Mouse (Mus musculus) liver, embryonic 14.5 days (tissue): ENCODE measurements at regions not wholly inside any gene's neighbourhood (a gene's known extent, or its start where the extent isn't known, plus 50 kb on each side); places are given as distances from the start of the nearest gene placed in this dataset.

ENCODE experiments used
- ATAC-seq: fragments of 200-750 bp; cut with Nextera tagmentation; 2 replicates; pipeline ENCODE4 v1.8.0; 2017; ENCODE audit warnings: moderate number of reproducible peaks, mild to moderate bottlenecking, moderate library complexity; ENCODE audit not compliant: insufficient read depth
- DNase-seq, 3 experiments: peaks; one replicate each; pipeline ENCODE4 v3.0.0-alpha.2; 2012 to 2013; ENCODE audit warnings: low read depth in 3 of 3, low spot score in 3 of 3
- H3K27ac ChIP-seq: fragments of 300-500 bp; sonication (generic); 2 replicates; pipeline ENCODE4 v1.5.1; 2014; ENCODE audit warnings: moderate library complexity, mild to moderate bottlenecking, control low read depth, inconsistent platforms
- H3K27me3 ChIP-seq: fragments of 300-500 bp; sonication (generic); 2 replicates; pipeline ENCODE4 v1.6.1; 2014; ENCODE audit warnings: mild to moderate bottlenecking, low read length, moderate library complexity; ENCODE audit not compliant: control insufficient read depth, insufficient read depth
- H3K36me3 ChIP-seq: fragments of 300-500 bp; sonication (generic); replicated peaks from 2 replicates; pipeline ENCODE4 v1.6.1; 2014; ENCODE audit warnings: low read depth; ENCODE audit not compliant: control insufficient read depth, insufficient read depth
- H3K4me1 ChIP-seq, 2 experiments: fragments of 200-500 bp in 1 of 2; fragments of 300-500 bp in 1 of 2; sonication (generic) in 1 of 2; replicated peaks; 2 replicates each; pipeline ENCODE4 v1.6.1; 2012 to 2014; ENCODE audit warnings: antibody characterized with exemption in 1 of 2, inconsistent platforms in 1 of 2, low read length in 1 of 2; ENCODE audit not compliant: control insufficient read depth in 2 of 2, insufficient read depth in 2 of 2
- H3K4me2 ChIP-seq: fragments of 300-500 bp; sonication (generic); 2 replicates; pipeline ENCODE4 v1.6.1; 2014; ENCODE audit warnings: low read depth, mild to moderate bottlenecking, control low read depth, moderate library complexity
- H3K4me3 ChIP-seq, 2 experiments: fragments of 200-500 bp in 1 of 2; fragments of 300-500 bp in 1 of 2; sonication (generic) in 1 of 2; 2 replicates each; pipeline ENCODE4 v1.5.1; 2012 to 2014; ENCODE audit warnings: low read depth in 2 of 2, low read length in 2 of 2, mild to moderate bottlenecking in 2 of 2, control low read depth in 1 of 2, inconsistent platforms in 1 of 2, moderate library complexity in 1 of 2; ENCODE audit not compliant: insufficient read depth in 1 of 2
- H3K9ac ChIP-seq: fragments of 300-500 bp; sonication (generic); replicated peaks from 2 replicates; pipeline ENCODE4 v1.6.1; 2014; ENCODE audit warnings: mild to moderate bottlenecking, control low read depth, moderate library complexity
- H3K9me3 ChIP-seq: fragments of 300-500 bp; sonication (generic); 2 replicates; pipeline ENCODE4 v1.6.1; 2016; ENCODE audit warnings: low read length, mixed read lengths; ENCODE audit not compliant: control insufficient read depth
- CTCF ChIP-seq: IDR thresholded peaks from 2 replicates; pipeline ENCODE4 v1.5.1; 2016; ENCODE audit warnings: antibody characterized with exemption, low read depth, control low read depth
- EP300 ChIP-seq: IDR thresholded peaks from 2 replicates; pipeline ENCODE4 v1.6.1; 2016; ENCODE audit warnings: antibody characterized with exemption, low read depth
- WGBS: fragments of 180-500 bp; shearing (Covaris S2); extraction: QIAGEN DNeasy Blood & Tissue Kit; methylation state at CpG from one replicate; pipeline ENCODE4 v1.1.7; 2014; ENCODE audit not compliant: insufficient replicate concordance; 5-methylcytosine and 5-hydroxymethylcytosine counted together
- microRNA counts: library from miRNA; unstranded; fragments of <30 nt; microRNA quantifications from one replicate; lab custom pipeline; 2016
- microRNA-seq: library from miRNA; unstranded; fragments of <30 nt; microRNA quantifications from one replicate; pipeline ENCODE4, GENCODE M21; 2016

GRCm38 (mm10) chr15:68341056-68341455, 1840.3 kb upstream of the Lrrc6 start:
- WGBS, result 62% methylated on average over 5 of the region's 5 CpGs
- no peak overlapping the region for H3K27ac ChIP-seq
- no peak overlapping the region for H3K4me2 ChIP-seq
- DNase-seq, result no peak
- TF ChIP-seq EP300 (no peak), CTCF (no peak)
- no peak for ATAC-seq
- 0 out of 2 replicates have a peak, but pooled peaks cover 2% of the 10 kb centered on the region for H3K36me3 ChIP-seq
- no peak overlapping the region for H3K9ac ChIP-seq
- no peaks in the 10 kb centered on the region for H3K4me1 ChIP-seq
- H3K27me3 ChIP-seq, result no peaks in the 10 kb centered on the region
- H3K9me3 ChIP-seq, result no peaks in the 10 kb centered on the region
- no peak overlapping the region for H3K4me3 ChIP-seq

DNA sequence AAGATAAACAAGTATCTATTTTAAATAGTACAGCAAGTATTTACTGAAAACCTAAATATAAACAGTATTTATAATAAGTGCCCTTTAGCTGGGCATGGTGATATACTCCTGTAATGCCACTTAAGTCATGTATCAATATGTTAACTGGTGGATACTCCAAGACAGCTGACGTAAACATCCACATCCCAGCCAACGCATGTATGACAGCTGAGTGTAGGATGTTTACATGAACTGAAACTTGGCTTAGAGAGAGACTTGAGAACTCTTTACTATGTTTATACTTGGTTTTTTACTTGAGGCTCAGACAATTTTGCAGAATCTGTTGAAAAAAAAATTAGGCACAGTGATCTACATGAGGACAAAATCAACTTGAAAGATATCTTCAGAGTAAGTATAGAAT, 1836.6 kb upstream of the Lrrc6 start:
- H3K27me3 ChIP-seq, result no peaks in the 10 kb centered on the region
- no peak for DNase-seq
- H3K27ac ChIP-seq, result no peak overlapping the region
- no peaks in the 10 kb centered on the region for H3K9me3 ChIP-seq
- no peaks in the 10 kb centered on the region for H3K4me1 ChIP-seq
- H3K4me2 ChIP-seq, result no peak overlapping the region
- TF ChIP-seq CTCF (no peak), EP300 (no peak)
- ATAC-seq, result no peak
- H3K4me3 ChIP-seq, result no peak overlapping the region
- 0 out of 2 replicates have a peak, but pooled peaks cover 2% of the 10 kb centered on the region for H3K36me3 ChIP-seq
- 83% methylated on average over 2 of the region's 2 CpGs for WGBS
- H3K9ac ChIP-seq, result no peak overlapping the region

DNA sequence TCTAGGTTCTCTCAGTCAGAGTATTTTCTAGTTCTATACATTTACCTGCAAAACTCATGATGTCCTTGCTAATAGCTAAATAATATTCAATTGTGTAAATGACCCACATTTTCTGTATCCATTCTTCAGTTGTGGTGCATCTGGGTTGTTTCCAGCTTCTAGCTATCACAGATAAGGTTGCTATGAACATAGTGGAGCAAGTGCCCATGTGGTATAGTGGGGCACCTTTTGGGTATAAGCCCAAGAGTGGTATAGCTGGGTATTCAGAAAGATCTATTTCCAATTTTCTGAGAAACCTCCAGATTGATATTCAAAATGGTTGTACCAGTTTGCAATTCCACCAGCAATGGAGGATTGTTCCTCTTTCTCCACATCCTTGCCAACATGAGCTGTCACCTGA, 1835.1 kb upstream of the Lrrc6 start:
- TF ChIP-seq EP300 (no peak), CTCF (no peak)
- Histone ChIP-seq H3K9ac (no peak overlapping the region), H3K4me3 (no peak overlapping the region), H3K9me3 (no peaks in the 10 kb centered on the region), H3K27ac (no peak overlapping the region), H3K27me3 (no peaks in the 10 kb centered on the region), H3K36me3 (0 out of 2 replicates have a peak, but pooled peaks cover 2% of the 10 kb centered on the region), H3K4me1 (no peaks in the 10 kb centered on the region), H3K4me2 (no peak overlapping the region)
- DNase-seq, result no peak
- no peak for ATAC-seq

GRCm38 (mm10) chr15:68316116-68316515, 1815.4 kb upstream of the Lrrc6 start:
- 50% methylated on average over 1 of the region's 1 CpGs for WGBS
- ATAC-seq (no peak), DNase-seq (no peak)
- no peak overlapping the region for H3K4me2 ChIP-seq
- no peaks in the 10 kb centered on the region for H3K9me3 ChIP-seq
- H3K9ac ChIP-seq, result no peak overlapping the region
- no peaks in the 10 kb centered on the region for H3K27me3 ChIP-seq
- H3K4me3 ChIP-seq, result no peak overlapping the region
- TF ChIP-seq EP300 (no peak), CTCF (no peak)
- H3K36me3 ChIP-seq, result no peaks in the 10 kb centered on the region
- no peaks in the 10 kb centered on the region for H3K4me1 ChIP-seq
- no peak overlapping the region for H3K27ac ChIP-seq

MicroRNAs encoded in the stretch of these regions (microRNA counts, 519-probe panel; counts per million panel counts)
- microRNA mmu-miR-30b (lab: Ali Mortazavi, UCI) (7,577 counts per million, percentile 76 among the panel's probes with 10 or more counts), microRNA mmu-miR-30d (lab: Ali Mortazavi, UCI) (5,536 counts per million, percentile 32 among the panel's probes with 10 or more counts)

Small RNAs in the stretch of these regions (microRNA-seq; reads per million reads assigned to microRNA genes)
- gene Mir30b, result 249 reads per million, percentile 59 among the genes with 10 or more reads in this experiment
- gene Mir30d, result 5,309 reads per million, percentile 87 among the genes with 10 or more reads in this experiment
